Mouse (Mus musculus) MEL (cell line): Measurements from ENCODE around the gene Igsf9b.

Source experiments
- CHD2 ChIP-seq: IDR thresholded peaks from 2 replicates; pipeline ENCODE4 v1.6.1; 2011; ENCODE audit warnings: low read length, improper control_type of control experiment
- CTCF ChIP-seq, 3 experiments: IDR thresholded peaks in 2 of 3; conservative IDR thresholded peaks in 1 of 3; 2 replicates each; pipeline ENCODE4 v1.5.1; 2011 to 2012; ENCODE audit warnings: low read length in 3 of 3, low read depth in 2 of 3, mild to moderate bottlenecking in 2 of 3, improper control_type of control experiment in 1 of 3, inconsistent platforms in 1 of 3, mixed read lengths in 1 of 3, moderate library complexity in 1 of 3; ENCODE audit not compliant: control insufficient read depth in 1 of 3, insufficient read depth in 1 of 3, poor library complexity in 1 of 3, severe bottlenecking in 1 of 3
- ELF1 ChIP-seq: IDR thresholded peaks from 2 replicates; pipeline ENCODE4 v1.6.1; 2014; ENCODE audit warnings: low read depth, mild to moderate bottlenecking, inconsistent platforms, low read length, improper control_type of control experiment, moderate library complexity
- EP300 ChIP-seq, 2 experiments: IDR thresholded peaks; 2 replicates each; pipeline ENCODE4 v1.6.1; 2011; ENCODE audit warnings: improper control_type of control experiment in 2 of 2, low read length in 2 of 2, low read depth in 1 of 2, mild to moderate bottlenecking in 1 of 2
- ETS1 ChIP-seq: IDR thresholded peaks from 2 replicates; pipeline ENCODE4 v1.6.1; 2012; ENCODE audit warnings: low read depth, mild to moderate bottlenecking, inconsistent platforms, low read length, improper control_type of control experiment, moderate library complexity
- GABPA ChIP-seq: IDR thresholded peaks from 2 replicates; pipeline ENCODE4 v1.6.1; 2012; ENCODE audit warnings: low read depth, mild to moderate bottlenecking, inconsistent platforms, low read length, improper control_type of control experiment, moderate library complexity
- TAL1 ChIP-seq: IDR thresholded peaks from 2 replicates; pipeline ENCODE4 v1.6.1; 2012; ENCODE audit warnings: mild to moderate bottlenecking, inconsistent platforms, low read length, moderate library complexity, mixed read lengths
- USF2 ChIP-seq, 2 experiments: IDR thresholded peaks; 2 replicates each; pipeline ENCODE4 v1.6.1; 2011 to 2012; ENCODE audit warnings: improper control_type of control experiment in 2 of 2, low read length in 2 of 2, borderline replicate concordance in 1 of 2, inconsistent platforms in 1 of 2, low read depth in 1 of 2, mild to moderate bottlenecking in 1 of 2; ENCODE audit not compliant: insufficient read depth in 1 of 2
- ZMIZ1 ChIP-seq: IDR thresholded peaks from 2 replicates; pipeline ENCODE4 v1.6.1; 2012; ENCODE audit warnings: low read depth, mild to moderate bottlenecking, inconsistent platforms, low read length, improper control_type of control experiment, moderate library complexity

DNA sequence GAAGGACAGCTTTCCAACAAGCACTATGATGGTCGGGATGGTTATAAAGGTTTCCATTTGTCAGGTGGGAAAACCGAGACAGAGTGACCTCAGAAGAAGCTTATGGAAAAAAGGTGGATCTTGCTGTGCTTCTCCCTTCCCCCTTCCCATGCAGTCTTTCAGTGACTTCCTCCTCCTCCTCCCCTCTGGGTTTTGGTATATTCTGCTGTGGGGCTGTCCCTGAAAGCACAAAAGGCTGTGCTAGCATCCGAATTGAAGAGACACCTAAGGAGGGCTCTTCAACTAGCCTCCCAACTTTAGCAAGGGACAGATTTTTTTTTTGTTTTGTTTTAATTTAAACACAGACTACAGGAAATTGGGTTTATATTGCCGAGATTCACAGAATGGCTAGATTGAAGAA is 1.7 kb downstream of the Igsf9b start:
- TF ChIP-seq ZMIZ1 (no peak), ELF1 (no peak), CHD2 (no peak), USF2 (IDR thresholded peaks at IDR 0.05; ENCODE audit: borderline replicate concordance in 1 of 2, insufficient read depth in 1 of 2, low read depth in 1 of 2, low read length in 2 of 2) (no peak), GABPA (no peak), EP300 (IDR thresholded peaks at IDR 0.05; ENCODE audit: low read depth in 1 of 2, low read length in 2 of 2) (no peak), ETS1 (no peak), CTCF (IDR thresholded peaks at IDR 0.05 in 2 of 3, conservative IDR thresholded peaks at IDR 0.05 in 1 of 3; ENCODE audit: control insufficient read depth in 1 of 3, insufficient read depth in 1 of 3, low read depth in 2 of 3, low read length in 3 of 3, poor library complexity in 1 of 3, severe bottlenecking in 1 of 3) (no peak), TAL1 (no peak)
